Mouse (Mus musculus) E14TG2a.4 (cell line): ENCODE measurements at regions not wholly inside any gene's neighbourhood (a gene's known extent, or its start where the extent isn't known, plus 50 kb on each side); places are given as distances from the start of the nearest gene placed in this dataset.

Experiments
- CTCF ChIP-seq: conservative IDR thresholded peaks from 2 replicates; pipeline ENCODE4 v1.5.1; 2014; ENCODE audit warnings: low read length
- NANOG ChIP-seq: IDR thresholded peaks from 2 replicates; pipeline ENCODE4 v1.6.1; 2014; ENCODE audit warnings: borderline replicate concordance, low read length, mixed read lengths
- POU5F1 ChIP-seq: IDR thresholded peaks from 2 replicates; pipeline ENCODE4 v1.6.1; 2014; ENCODE audit warnings: low read length, borderline replicate concordance

DNA sequence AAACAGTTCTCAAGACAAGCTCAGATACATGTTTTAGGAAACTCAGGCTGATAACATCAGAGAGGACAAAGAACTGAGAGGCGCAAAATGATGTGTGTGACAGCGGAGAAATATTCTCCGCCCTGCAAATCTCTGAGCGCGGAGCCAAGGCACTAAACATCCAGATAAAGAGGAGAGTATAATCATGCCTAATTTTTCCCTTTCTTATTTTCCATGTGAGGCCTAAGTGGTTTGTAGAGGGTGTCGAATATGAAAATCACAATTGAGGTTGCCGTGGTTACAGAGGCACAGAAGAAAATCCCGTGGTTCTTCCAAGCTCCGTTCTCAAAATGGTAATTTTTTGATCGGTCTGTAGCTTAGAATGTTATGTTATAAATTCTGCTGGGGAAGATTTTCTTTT is 272.6 kb upstream of the Syt1 start:
- no peak for TF ChIP-seq CTCF
- no peak for TF ChIP-seq POU5F1
- no peak for TF ChIP-seq NANOG
